Mouse (Mus musculus): ENCODE results near the gene Kcnn4.

- TF ChIP-seq POLR2A (IDR thresholded peaks at IDR 0.05; ENCODE audit: borderline replicate concordance, insufficient read depth, low read length) (no peak), CTCF (IDR thresholded peaks at IDR 0.05; ENCODE audit: borderline replicate concordance, insufficient read depth, low read depth, low read length) (no peak)
Observed at GRCm38 (mm10) chr7:24355646-24356045, 14.4 kb upstream of the Kcnn4 start.

All from cerebellum, adult 2 months (tissue).